Mouse (Mus musculus): ENCODE results near the gene Gas2l3.

DNA sequence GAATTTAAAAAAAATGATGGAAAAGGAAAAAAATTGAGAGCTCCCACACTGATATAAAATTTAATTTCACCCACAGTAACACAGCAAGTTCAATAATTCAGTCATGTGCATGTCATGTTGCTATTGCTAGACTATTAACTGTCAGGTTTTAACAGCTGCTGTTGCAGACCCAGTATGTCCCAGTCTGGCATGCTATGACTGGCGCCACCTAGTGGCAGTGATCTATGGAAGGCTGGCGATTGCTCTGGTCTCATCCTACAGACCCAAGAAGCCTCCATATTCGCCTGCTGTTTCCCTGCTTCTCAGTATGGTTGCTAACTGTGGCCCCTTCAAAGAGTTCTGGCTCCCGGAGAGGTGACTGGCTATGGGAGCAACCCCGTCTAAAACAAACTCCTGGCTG, 60.3 kb downstream of the Gas2l3 start:
- TF ChIP-seq CTCF (IDR thresholded peaks at IDR 0.05; ENCODE audit: insufficient read depth, low read depth, low read length) (peak; percentile 32; the same call in 1 of the 2 replicates), POLR2A (IDR thresholded peaks at IDR 0.05; ENCODE audit: insufficient read depth, low read depth, low read length) (no peak)

All from olfactory bulb, adult 2 months (tissue).